Mouse (Mus musculus) midbrain, embryonic 10.5 days (tissue): ENCODE measurements around the gene Mettl8. TPM values are rescaled to one million over a fixed set of nuclear protein-coding genes. Genes with fewer than 3 reads are reported as not detected.
A peak's percentile ranks its signal among the peaks of the same experiment; 100 is the strongest.

Source experiments
- DNase-seq: peaks from one replicate; pipeline ENCODE4 v3.0.0-alpha.2; 2017; ENCODE audit warnings: low spot score
- H3K27ac ChIP-seq: fragments of 300-500 bp; sonication (generic); replicated peaks from 2 replicates; pipeline ENCODE4 v1.5.1; 2016; ENCODE audit warnings: mild to moderate bottlenecking
- H3K27me3 ChIP-seq: fragments of 300-500 bp; sonication (generic); 2 replicates; pipeline ENCODE4 v1.6.1; 2016; ENCODE audit warnings: low read depth, mild to moderate bottlenecking; ENCODE audit not compliant: poor library complexity, severe bottlenecking
- H3K36me3 ChIP-seq: fragments of 300-500 bp; sonication (generic); 2 replicates; pipeline ENCODE4 v1.6.1; 2016; ENCODE audit warnings: mild to moderate bottlenecking, moderate library complexity
- H3K4me1 ChIP-seq: fragments of 300-500 bp; sonication (generic); 2 replicates; pipeline ENCODE4 v1.6.1; 2016
- H3K4me3 ChIP-seq: fragments of 300-500 bp; sonication (generic); 2 replicates; pipeline ENCODE4 v1.5.1; 2016; ENCODE audit warnings: mild to moderate bottlenecking, moderate library complexity
- H3K9me3 ChIP-seq: fragments of 300-500 bp; sonication (generic); replicated peaks from 2 replicates; pipeline ENCODE4 v1.6.1; 2016; ENCODE audit warnings: mild to moderate bottlenecking
- WGBS: fragments of 180-500 bp; shearing (Covaris S2); methylation state at CpG from one replicate; pipeline ENCODE4 v1.1.7; 2016; 5-methylcytosine and 5-hydroxymethylcytosine counted together
- polyA plus RNA-seq: library from polyadenylated mRNA; unstranded; fragments of >200 nt; fragmentation: Nextera tagmentation; extraction: Ambion mirVana; gene quantifications from 2 replicates; pipeline ENCODE4 v1.2.1, GENCODE M21; 2016

Mettl8 gene
- polyA plus RNA-seq, 1 experiment from 2014 or later = 21.6 TPM

- H3K36me3 ChIP-seq = peaks cover 26% of the 10 kb centered on the region
Observed at GRCm38 (mm10) chr2:71056115-71056835, 892 bp upstream of the Mettl8 start.

GRCm38 (mm10) chr2:71054716-71055115 is 667 bp downstream of the Mettl8 start:
- Histone ChIP-seq H3K27me3 (no peaks in the 10 kb centered on the region), H3K9me3 (no peaks in the 10 kb centered on the region), H3K27ac (peak overlapping the region; percentile 90), H3K4me1 (peaks cover 22% of the 10 kb centered on the region), H3K36me3 (peaks cover 18% of the 10 kb centered on the region), H3K4me3 (peak overlapping the region; percentile 73)
- 61% methylated on average over 9 of the region's 9 CpGs for WGBS
- DNase-seq = no peak

More at GRCm38 (mm10) chr2:71056115-71056835, 892 bp upstream of the Mettl8 start:
- DNase-seq = no peak
- H3K27ac ChIP-seq = peak overlapping the region; percentile 90
- WGBS = 13% methylated on average over 21 of the region's 21 CpGs
- peak overlapping the region; percentile 73 for H3K4me3 ChIP-seq
- no peaks in the 10 kb centered on the region for H3K27me3 ChIP-seq
- no peaks in the 10 kb centered on the region for H3K9me3 ChIP-seq
- peaks cover 22% of the 10 kb centered on the region for H3K4me1 ChIP-seq

- no peak overlapping the region for H3K4me3 ChIP-seq
- DNase-seq = no peak
- H3K36me3 ChIP-seq = no peaks in the 10 kb centered on the region
- H3K27me3 ChIP-seq = no peaks in the 10 kb centered on the region
- no peak overlapping the region for H3K27ac ChIP-seq
- WGBS = 94% methylated on average over 7 of the region's 7 CpGs
- no peaks in the 10 kb centered on the region for H3K9me3 ChIP-seq
- H3K4me1 ChIP-seq = peaks cover 19% of the 10 kb centered on the region
Observed at GRCm38 (mm10) chr2:71050511-71050910, 4.9 kb downstream of the Mettl8 start.

GRCm38 (mm10) chr2:71048896-71049295 is 6.5 kb downstream of the Mettl8 start:
- no peaks in the 10 kb centered on the region for H3K36me3 ChIP-seq
- H3K4me3 ChIP-seq = no peak overlapping the region
- no peaks in the 10 kb centered on the region for H3K27me3 ChIP-seq
- no peaks in the 10 kb centered on the region for H3K9me3 ChIP-seq
- no peak for DNase-seq
- WGBS = 78% methylated on average over 12 of the region's 12 CpGs
- H3K4me1 ChIP-seq = peaks cover 3% of the 10 kb centered on the region
- H3K27ac ChIP-seq = no peak overlapping the region

- Histone ChIP-seq H3K4me3 (no peak overlapping the region), H3K4me1 (peaks cover 6% of the 10 kb centered on the region; the same call in 1 of the 2 replicates), H3K27ac (no peak overlapping the region), H3K36me3 (no peaks in the 10 kb centered on the region), H3K9me3 (no peaks in the 10 kb centered on the region), H3K27me3 (no peaks in the 10 kb centered on the region)
- WGBS = 84% methylated on average over 6 of the region's 6 CpGs
- DNase-seq = no peak
Observed at GRCm38 (mm10) chr2:71046751-71047320, 8.5 kb downstream of the Mettl8 start.

- Histone ChIP-seq H3K36me3 (no peaks in the 10 kb centered on the region), H3K4me1 (peaks cover 7% of the 10 kb centered on the region; the same call in 1 of the 2 replicates), H3K9me3 (no peaks in the 10 kb centered on the region), H3K27ac (no peak overlapping the region), H3K4me3 (no peak overlapping the region), H3K27me3 (no peaks in the 10 kb centered on the region)
- 76% methylated on average over 6 of the region's 6 CpGs for WGBS
- DNase-seq = no peak
Observed at GRCm38 (mm10) chr2:71046151-71046550, 9.2 kb downstream of the Mettl8 start.

GRCm38 (mm10) chr2:71039522-71040121 is 15.8 kb downstream of the Mettl8 start:
- H3K9me3 ChIP-seq = no peaks in the 10 kb centered on the region
- H3K27ac ChIP-seq = no peak overlapping the region
- H3K4me1 ChIP-seq = peaks cover 11% of the 10 kb centered on the region
- H3K36me3 ChIP-seq = no peaks in the 10 kb centered on the region
- H3K27me3 ChIP-seq = no peaks in the 10 kb centered on the region
- DNase-seq = peak; percentile 74
- 58% methylated on average over 11 of the region's 11 CpGs for WGBS
- no peak overlapping the region for H3K4me3 ChIP-seq

- 86% methylated on average over 6 of the region's 6 CpGs for WGBS
- no peak overlapping the region for H3K27ac ChIP-seq
- H3K4me3 ChIP-seq = no peak overlapping the region
Observed at GRCm38 (mm10) chr2:71037447-71037846, 17.9 kb downstream of the Mettl8 start.

GRCm38 (mm10) chr2:71033987-71034386 is 21.4 kb downstream of the Mettl8 start:
- H3K27me3 ChIP-seq = no peaks in the 10 kb centered on the region
- H3K9me3 ChIP-seq = no peaks in the 10 kb centered on the region
- H3K36me3 ChIP-seq = no peaks in the 10 kb centered on the region
- no peak for DNase-seq
- peaks cover 15% of the 10 kb centered on the region for H3K4me1 ChIP-seq
- H3K27ac ChIP-seq = no peak overlapping the region; the same call in 1 of the 2 replicates
- H3K4me3 ChIP-seq = no peak overlapping the region
- 72% methylated on average over 8 of the region's 8 CpGs for WGBS

More at GRCm38 (mm10) chr2:71037447-71037846, 17.9 kb downstream of the Mettl8 start:
- DNase-seq = no peak
- Histone ChIP-seq H3K9me3 (no peaks in the 10 kb centered on the region), H3K27me3 (no peaks in the 10 kb centered on the region), H3K36me3 (no peaks in the 10 kb centered on the region), H3K4me1 (peaks cover 25% of the 10 kb centered on the region)

- Histone ChIP-seq H3K4me3 (no peak overlapping the region), H3K27ac (no peak overlapping the region), H3K36me3 (no peaks in the 10 kb centered on the region), H3K4me1 (peaks cover 15% of the 10 kb centered on the region), H3K9me3 (no peaks in the 10 kb centered on the region), H3K27me3 (no peaks in the 10 kb centered on the region)
- DNase-seq = no peak
- WGBS = 91% methylated on average over 4 of the region's 4 CpGs
Observed at GRCm38 (mm10) chr2:71033014-71033413, 22.4 kb downstream of the Mettl8 start.

- no peak for DNase-seq
- Histone ChIP-seq H3K4me1 (peaks cover 15% of the 10 kb centered on the region), H3K27ac (no peak overlapping the region), H3K27me3 (no peaks in the 10 kb centered on the region), H3K9me3 (no peaks in the 10 kb centered on the region), H3K36me3 (no peaks in the 10 kb centered on the region), H3K4me3 (no peak overlapping the region)
- 91% methylated on average over 18 of the region's 18 CpGs for WGBS
Observed at GRCm38 (mm10) chr2:71031973-71032794, 23.2 kb downstream of the Mettl8 start.

- Histone ChIP-seq H3K4me1 (peaks cover 15% of the 10 kb centered on the region), H3K36me3 (no peaks in the 10 kb centered on the region), H3K4me3 (no peak overlapping the region), H3K27me3 (no peaks in the 10 kb centered on the region), H3K9me3 (no peaks in the 10 kb centered on the region), H3K27ac (no peak overlapping the region)
- DNase-seq = no peak
- WGBS = 82% methylated on average over 2 of the region's 2 CpGs
Observed at GRCm38 (mm10) chr2:71030663-71031062, 24.7 kb downstream of the Mettl8 start.
